Mouse (Mus musculus): Measurements from ENCODE around the gene Larp7.

Larp7 gene

GRCm38 (mm10) chr3:127512794-127513335, 40.3 kb downstream of the Larp7 start:
- DNase-seq (ENCODE audit: low spot score in 2 of 2) = no peak

- peak in 1 of 2 experiments; percentile 35 for DNase-seq (ENCODE audit: low spot score in 2 of 2)
Observed at GRCm38 (mm10) chr3:127511786-127512746, 41.1 kb downstream of the Larp7 start.

DNA sequence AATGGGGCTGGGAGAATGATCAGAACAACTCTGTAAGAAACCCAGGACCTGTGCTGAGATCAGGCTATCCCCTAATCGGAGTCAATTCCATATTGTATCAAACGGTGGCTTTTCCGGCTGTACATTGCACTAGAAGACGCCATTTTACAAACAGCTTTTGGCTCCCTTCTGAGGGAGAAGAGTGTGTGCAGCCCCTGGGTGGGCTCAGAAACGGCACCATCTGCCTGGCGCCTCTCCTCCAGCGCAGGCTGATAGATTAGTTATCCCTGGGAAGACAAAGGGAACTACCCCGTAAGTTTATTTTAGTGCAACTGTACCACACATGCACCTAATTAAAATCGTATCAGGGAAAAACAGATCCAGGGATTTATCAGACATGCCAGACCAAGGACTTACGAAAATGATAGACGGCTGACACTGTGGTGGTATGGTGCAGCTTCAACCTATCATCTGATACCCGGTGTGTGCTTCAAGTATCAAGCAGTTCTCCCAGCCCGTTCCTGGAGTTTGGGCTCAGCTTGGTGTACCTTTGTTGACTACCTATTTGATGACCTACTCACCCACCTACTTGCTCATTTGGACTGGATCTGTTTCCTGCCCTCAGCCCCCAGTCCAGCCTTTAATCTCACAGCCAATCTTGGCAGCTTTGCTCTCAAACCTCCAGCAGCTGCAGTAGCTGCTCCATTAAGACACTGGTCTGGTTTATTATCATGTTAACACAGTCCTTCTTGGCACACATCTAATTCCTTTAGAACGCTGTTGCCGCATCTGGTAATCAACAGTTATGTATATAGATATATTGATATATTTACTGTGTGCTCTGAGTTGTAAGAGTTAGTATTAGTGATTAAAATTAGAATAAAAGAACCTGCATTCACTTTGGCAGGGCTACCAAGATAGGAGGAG, 45.0 kb downstream of the Larp7 start:
- DNase-seq (ENCODE audit: low spot score in 2 of 2) = no peak

DNA sequence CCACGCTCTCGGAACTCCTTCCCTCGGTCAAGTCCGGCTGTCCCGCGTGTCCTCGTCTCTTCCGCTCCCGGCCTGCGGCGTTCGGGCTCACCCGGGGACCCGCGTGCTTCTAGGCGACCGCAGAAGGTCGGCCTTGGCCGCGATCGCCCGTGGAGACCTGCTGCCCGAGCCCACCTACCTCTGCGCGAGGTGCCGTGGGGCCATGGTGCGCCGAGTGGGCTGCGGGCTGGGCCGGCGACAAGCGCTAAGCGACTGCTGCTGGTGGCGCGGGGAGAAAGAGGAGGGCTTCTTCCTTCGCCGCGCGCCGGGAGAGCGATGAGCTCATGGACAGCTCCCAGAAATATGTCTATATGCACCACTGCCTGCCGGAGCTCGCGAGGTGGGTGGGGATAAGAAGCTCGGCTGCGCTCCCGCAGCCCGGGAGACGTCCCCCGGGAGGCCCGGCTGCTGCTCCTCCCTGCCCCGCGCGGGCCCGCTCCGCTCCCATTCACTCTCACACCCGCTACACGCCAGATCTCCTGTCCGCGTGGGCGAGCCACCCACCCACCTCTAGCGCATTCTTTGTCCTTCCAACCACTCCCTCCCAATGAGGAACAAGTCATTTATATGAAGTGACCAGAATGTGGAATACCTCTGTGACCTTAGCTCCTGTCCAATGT, 54.3 kb downstream of the Larp7 start, which contains the start of gene Ank2:
Gene Ank2, minus strand, starts transcription at position 609 of the 659 bp plus-strand sequence.
- DNase-seq (ENCODE audit: low spot score in 2 of 2) = peak; percentile 70 to 74

GRCm38 (mm10) chr3:127498197-127498741, 54.9 kb downstream of the Larp7 start:
- DNase-seq (ENCODE audit: low spot score in 2 of 2) = peak; percentile 38 to 53

- DNase-seq (ENCODE audit: low spot score in 2 of 2) = no peak
Observed at GRCm38 (mm10) chr3:127492663-127493062, 60.5 kb downstream of the Larp7 start.

- peak in 1 of 2 experiments; percentile 29 for DNase-seq (ENCODE audit: low spot score in 2 of 2)
Observed at GRCm38 (mm10) chr3:127487302-127487701, 65.8 kb downstream of the Larp7 start.

All from frontal cortex, postnatal 36 days (tissue).